9 mouse cellular contexts compared by ENCODE assay signal in the genomic region with DNA sequence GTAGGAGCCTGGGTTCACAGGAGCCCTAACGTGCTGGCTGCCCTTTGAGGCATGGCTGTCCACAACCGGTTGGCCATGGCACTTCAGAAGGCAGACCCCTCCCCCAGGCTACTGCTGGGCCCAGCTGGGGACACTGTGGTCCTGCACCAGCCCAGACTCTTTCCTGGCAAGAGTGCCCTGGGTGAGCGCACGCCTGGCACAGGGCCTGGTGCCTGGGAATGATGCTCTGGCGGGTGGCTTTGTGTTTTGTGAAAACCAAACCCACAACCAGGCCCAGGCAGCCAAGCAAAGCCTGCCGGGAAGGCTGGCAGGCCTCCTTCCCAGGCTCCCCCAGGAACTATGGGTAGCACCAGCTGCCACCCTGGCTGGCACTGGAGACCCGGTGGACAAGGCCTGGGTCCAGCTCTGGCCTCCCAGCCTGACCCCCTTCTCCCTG.
DNase-seq lines count a peak whose midpoint lies in the region; ATAC-seq and TF ChIP-seq lines count a peak whose summit lies in the region.
"Had no signal": no experiment of that assay in that cellular context is flagged by ENCODE, and none has a peak within 500 bp of the region (broad histone marks: within the 10 kb centered on the region; RNA-seq: fewer than 3 reads in every experiment).

No protein-coding gene starts in this region.

- no peak for ATAC-seq in heart, embryonic 11.5 days (replicated peaks; ENCODE audit: insufficient number of reproducible peaks, low FRiP score, low TSS enrichment)
- peak; percentile 90 for ATAC-seq in midbrain, embryonic 16.5 days

- H3K9ac ChIP-seq in heart, embryonic 11.5 days (ENCODE audit: low read depth, low read length) = no peak overlapping the region
- peak overlapping the region; percentile 47; the same call in 1 of the 2 replicates for H3K9ac ChIP-seq in midbrain, embryonic 16.5 days (ENCODE audit: low read depth, low read length)
- H3K9ac ChIP-seq: liver, embryonic 15.5 days had no signal

- DNase-seq in heart, adult 18-20 months = peak; percentile 59 to 60
- peak; percentile 92 for DNase-seq in cerebellum, adult 9-10 months
- peak; percentile 66 for DNase-seq in gastrocnemius, postnatal 10 days
- peak; percentile 93 for DNase-seq in layer of hippocampus, adult 8-10 months (ENCODE audit: low spot score in 2 of 2)
- no peak for DNase-seq in natural killer cell, adult 2 months (ENCODE audit: low spot score in 2 of 2)
- no peak for DNase-seq in thymus, adult 2 months

- no peaks in the 10 kb centered on the region for H3K36me3 ChIP-seq in heart, embryonic 11.5 days (ENCODE audit: control insufficient read depth, insufficient read depth, low read length)
- H3K36me3 ChIP-seq in midbrain, embryonic 16.5 days (ENCODE audit: control insufficient read depth, insufficient read depth, low read length) = no peaks in the 10 kb centered on the region
- no peaks in the 10 kb centered on the region for H3K36me3 ChIP-seq in thymus, adult 2 months (ENCODE audit: control insufficient read depth, insufficient read depth, low read length)
- H3K36me3 ChIP-seq: liver, embryonic 15.5 days had no signal

- peaks cover 4% of the 10 kb centered on the region for H3K4me1 ChIP-seq in heart, embryonic 11.5 days (ENCODE audit: control insufficient read depth, insufficient read depth, low read length)
- H3K4me1 ChIP-seq in midbrain, embryonic 16.5 days (ENCODE audit: control insufficient read depth, insufficient read depth, low read length) = peaks cover 28% of the 10 kb centered on the region
- H3K4me1 ChIP-seq in thymus, adult 2 months (replicated peaks; ENCODE audit: control insufficient read depth, insufficient read depth, low read length) = no peaks in the 10 kb centered on the region

- no peak overlapping the region for H3K4me2 ChIP-seq in heart, embryonic 11.5 days
- peak overlapping the region; percentile 23; the same call in 1 of the 2 replicates for H3K4me2 ChIP-seq in midbrain, embryonic 16.5 days (ENCODE audit: low read length)

- WGBS in heart, embryonic 11.5 days (ENCODE audit: insufficient replicate concordance) = 72% methylated on average over 7 of the region's 7 CpGs
- WGBS in midbrain, embryonic 16.5 days = 43% methylated on average over 7 of the region's 7 CpGs
- 76% methylated on average over 7 of the region's 7 CpGs for WGBS in thymus, adult 2 months

- no peak for TF ChIP-seq POLR2A in thymus, adult 2 months (IDR thresholded peaks at IDR 0.05; ENCODE audit: control insufficient read depth, extremely low read depth, insufficient read depth, low read length, poor library complexity)

- H3K9me3 ChIP-seq in heart, embryonic 11.5 days (replicated peaks; ENCODE audit: control insufficient read depth, low read length) = no peaks in the 10 kb centered on the region
- H3K9me3 ChIP-seq in midbrain, embryonic 16.5 days (replicated peaks; ENCODE audit: control insufficient read depth, low read length, poor library complexity, severe bottlenecking) = no peaks in the 10 kb centered on the region

- TF ChIP-seq CTCF in thymus, adult 2 months (IDR thresholded peaks at IDR 0.05; ENCODE audit: borderline replicate concordance, control insufficient read depth, extremely low read depth, insufficient read depth, low read length, poor library complexity) = no peak

- H3K27ac ChIP-seq in heart, embryonic 11.5 days (ENCODE audit: low read depth, low read length) = no peak overlapping the region
- peak overlapping the region; percentile 84 for H3K27ac ChIP-seq in midbrain, embryonic 16.5 days (ENCODE audit: low read length)
- no peak overlapping the region for H3K27ac ChIP-seq in thymus, adult 2 months (ENCODE audit: control insufficient read depth, insufficient read depth, low read length)
- H3K27ac ChIP-seq: liver, embryonic 15.5 days had no signal

- peaks cover 5% of the 10 kb centered on the region for H3K27me3 ChIP-seq in heart, embryonic 11.5 days (ENCODE audit: control insufficient read depth, insufficient read depth, low read length)
- no peaks in the 10 kb centered on the region for H3K27me3 ChIP-seq in midbrain, embryonic 16.5 days (ENCODE audit: control insufficient read depth, insufficient read depth, low read depth, low read length)
- H3K27me3 ChIP-seq in thymus, adult 2 months (ENCODE audit: control insufficient read depth, insufficient read depth, low read length) = no peaks in the 10 kb centered on the region

- no peak overlapping the region for H3K4me3 ChIP-seq in heart, embryonic 11.5 days (ENCODE audit: low read depth, low read length)
- H3K4me3 ChIP-seq in midbrain, embryonic 16.5 days (ENCODE audit: low read depth, low read length) = no peak overlapping the region
- no peak overlapping the region for H3K4me3 ChIP-seq in thymus, adult 2 months (ENCODE audit: control insufficient read depth, insufficient read depth, low read length)
- H3K4me3 ChIP-seq: liver, embryonic 15.5 days had no signal

Comparison
In these comparisons a context has a peak if more than half of its experiments do, and no peak if none do; other contexts are left out.
1. DNase-seq: peak in heart, adult 18-20 months (2 of 2), cerebellum, adult 9-10 months (single experiment), gastrocnemius, postnatal 10 days (single experiment) and layer of hippocampus, adult 8-10 months (2 of 2); none in natural killer cell, adult 2 months (0 of 2) and thymus, adult 2 months (single experiment).